Comparison of ENCODE assay signal across 8 mouse cellular contexts in the genomic region with DNA sequence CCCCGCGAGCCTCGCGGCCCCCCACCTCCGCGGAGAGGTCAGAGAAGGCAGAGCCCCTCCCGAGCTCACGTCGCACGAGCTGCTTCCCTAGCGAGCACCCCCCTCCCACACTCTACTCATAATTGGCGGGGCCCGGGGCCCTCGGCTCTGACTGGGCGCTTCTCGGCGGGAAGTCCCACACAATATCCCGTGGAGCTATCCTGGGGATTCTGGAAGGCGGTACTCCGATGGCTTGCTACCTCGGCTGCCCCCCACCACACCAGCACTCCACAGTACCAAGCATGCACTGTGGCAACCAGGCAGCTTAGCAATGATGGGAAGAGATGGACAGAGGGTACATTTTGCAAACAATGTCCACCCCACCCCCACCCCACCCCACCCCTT. TPM values are rescaled to one million over a fixed set of nuclear protein-coding genes. Genes with fewer than 3 reads are reported as not detected.
DNase-seq lines count a peak whose midpoint lies in the region; ATAC-seq and TF ChIP-seq lines count a peak whose summit lies in the region.

No protein-coding gene starts in this region.

- H3K9ac ChIP-seq in lung, embryonic 15.5 days, result peak overlapping the region; percentile 32
- peak overlapping the region; percentile 69; the same call in 1 of the 2 replicates for H3K9ac ChIP-seq in limb, embryonic 13.5 days

- TF ChIP-seq POLR2A in embryonic fibroblast, embryonic 13.5 days (IDR thresholded peaks at IDR 0.05; ENCODE audit: low read depth, low read length), result no peak
- no peak for TF ChIP-seq POLR2A in olfactory bulb, adult 2 months (IDR thresholded peaks at IDR 0.05; ENCODE audit: insufficient read depth, low read depth, low read length)

- H3K4me3 ChIP-seq in lung, embryonic 15.5 days, result peak overlapping the region; percentile 56
- H3K4me3 ChIP-seq in embryonic fibroblast, embryonic 13.5 days (ENCODE audit: insufficient read depth, low read length), result peak overlapping the region; percentile 28
- H3K4me3 ChIP-seq in limb, embryonic 13.5 days, result peak overlapping the region; percentile 53
- H3K4me3 ChIP-seq in olfactory bulb, adult 2 months (ENCODE audit: insufficient read depth, low read depth, low read length), result peak overlapping the region; percentile 34

- peaks cover 6% of the 10 kb centered on the region; the same call in 1 of the 2 replicates for H3K4me1 ChIP-seq in lung, embryonic 15.5 days
- H3K4me1 ChIP-seq in embryonic fibroblast, embryonic 13.5 days (ENCODE audit: control insufficient read depth, insufficient read depth, low read length), result peaks cover 9% of the 10 kb centered on the region; the same call in 1 of the 2 replicates
- H3K4me1 ChIP-seq in limb, embryonic 13.5 days, result 0 out of 2 replicates have a peak, but pooled peaks cover 4% of the 10 kb centered on the region
- peaks cover 6% of the 10 kb centered on the region; the same call in 1 of the 2 replicates for H3K4me1 ChIP-seq in olfactory bulb, adult 2 months (ENCODE audit: control insufficient read depth, insufficient read depth, low read length)

- no peaks in the 10 kb centered on the region; the same call in 1 of the 2 replicates for H3K27me3 ChIP-seq in lung, embryonic 15.5 days
- peaks cover 20% of the 10 kb centered on the region; the same call in 1 of the 2 replicates for H3K27me3 ChIP-seq in limb, embryonic 13.5 days

- H3K9me3 ChIP-seq in lung, embryonic 15.5 days, result no peaks in the 10 kb centered on the region
- no peaks in the 10 kb centered on the region for H3K9me3 ChIP-seq in limb, embryonic 13.5 days

- H3K4me2 ChIP-seq in lung, embryonic 15.5 days, result peak overlapping the region; percentile 60
- peak overlapping the region; percentile 61 for H3K4me2 ChIP-seq in limb, embryonic 13.5 days (replicated peaks)

- ATAC-seq in lung, embryonic 15.5 days (ENCODE audit: borderline replicate concordance, extremely low read depth, low FRiP score, low TSS enrichment), result peak; percentile 58
- peak; percentile 45 for ATAC-seq in limb, embryonic 13.5 days (ENCODE audit: low FRiP score, low read depth)

- no peak for TF ChIP-seq CTCF in embryonic fibroblast, embryonic 13.5 days (IDR thresholded peaks at IDR 0.05; ENCODE audit: borderline replicate concordance, insufficient read depth, low read length)
- no peak for TF ChIP-seq CTCF in olfactory bulb, adult 2 months (IDR thresholded peaks at IDR 0.05; ENCODE audit: insufficient read depth, low read depth, low read length)

- WGBS in lung, embryonic 15.5 days, result 8% methylated on average over 12 of the region's 21 CpGs
- WGBS in limb, embryonic 13.5 days, result 12% methylated on average over 19 of the region's 21 CpGs
- WGBS in olfactory bulb, adult 2 months, result 27% methylated on average over 21 of the region's 21 CpGs

- H3K27ac ChIP-seq in lung, embryonic 15.5 days, result peak overlapping the region; percentile 53; the same call in 1 of the 2 replicates
- peak overlapping the region; percentile 31 for H3K27ac ChIP-seq in embryonic fibroblast, embryonic 13.5 days (ENCODE audit: insufficient read depth, low read length)
- H3K27ac ChIP-seq in limb, embryonic 13.5 days, result no peak overlapping the region
- H3K27ac ChIP-seq in olfactory bulb, adult 2 months (ENCODE audit: insufficient read depth, low read depth, low read length), result no peak overlapping the region

- no peak for DNase-seq in lung, postnatal 4 days
- DNase-seq in right cerebral cortex, adult 2 months (ENCODE audit: low spot score in 2 of 2), result no peak
- no peak for DNase-seq in c-Kit-positive CD71-positive TER-119-positive erythroid progenitor cells, embryonic 14.5 days (ENCODE audit: low spot score)
- no peak for DNase-seq in thymus, postnatal 4 days

- no peaks in the 10 kb centered on the region for H3K36me3 ChIP-seq in lung, embryonic 15.5 days
- no peaks in the 10 kb centered on the region for H3K36me3 ChIP-seq in limb, embryonic 13.5 days

RNA-seq across cellular contexts. Expression of a gene that starts 8.4 kb away (rescaled TPM):
- 5.0 and 6.3 TPM in 2 replicates for polyA plus RNA-seq in lung, embryonic 15.5 days (2015; fragmentation: Nextera tagmentation; extraction: Ambion mirVana)
- polyA plus RNA-seq in embryonic fibroblast, embryonic 13.5 days (2011; ENCODE audit: insufficient read length, low read depth, missing spikeins), result 27.1 and 30.6 TPM in 2 replicates
- polyA plus RNA-seq in limb, embryonic 13.5 days (2015; fragmentation: Nextera tagmentation; extraction: Ambion mirVana), result 4.1 and 4.9 TPM in 2 replicates
- polyA plus RNA-seq in olfactory bulb, adult 2 months (2012; ENCODE audit: insufficient read depth, insufficient read length, low replicate concordance, missing spikeins), result not detected in 2 replicates

RNA-seq across cellular contexts. Expression of a gene that starts 58.9 kb away (rescaled TPM):
- 64.5 and 66.2 TPM in 2 replicates for polyA plus RNA-seq in lung, embryonic 15.5 days (2015; fragmentation: Nextera tagmentation; extraction: Ambion mirVana)
- polyA plus RNA-seq in embryonic fibroblast, embryonic 13.5 days (2011; ENCODE audit: insufficient read length, low read depth, missing spikeins), result 32.0 and 33.7 TPM in 2 replicates
- polyA plus RNA-seq in limb, embryonic 13.5 days (2015; fragmentation: Nextera tagmentation; extraction: Ambion mirVana), result 73.7 and 75.3 TPM in 2 replicates
- polyA plus RNA-seq in olfactory bulb, adult 2 months (2012; ENCODE audit: insufficient read depth, insufficient read length, low replicate concordance, missing spikeins), result not detected in 2 replicates

Comparison
In these comparisons a context has a peak if more than half of its experiments do, and no peak if none do; other contexts are left out.
1. H3K27ac ChIP-seq: peak in lung, embryonic 15.5 days (single experiment) and embryonic fibroblast, embryonic 13.5 days (single experiment); none in limb, embryonic 13.5 days (single experiment) and olfactory bulb, adult 2 months (single experiment).
2. RNA of a gene that starts 58.9 kb away (polyA plus RNA-seq): 73.7 to 75.3 TPM in limb, embryonic 13.5 days, 64.5 to 66.2 TPM in lung, embryonic 15.5 days and 32.0 to 33.7 TPM in embryonic fibroblast, embryonic 13.5 days; not detected in olfactory bulb, adult 2 months; every median in the first group is over 10 times any median in the second.
3. Peak in every context shown above with its lines, with median percentiles within 50 percentile points of each other: H3K4me3 ChIP-seq.